Mouse (Mus musculus) intestine, postnatal 0 days (tissue): Measurements from ENCODE around the gene Pxmp4. TPM values are rescaled to one million over a fixed set of nuclear protein-coding genes. Genes with fewer than 3 reads are reported as not detected.

ENCODE experiments used
- ATAC-seq: fragments of 200-750 bp; cut with Nextera tagmentation; 2 replicates; pipeline ENCODE4 v1.8.0; 2017; ENCODE audit warnings: mild to moderate bottlenecking, moderate TSS enrichment, moderate library complexity
- H3K27ac ChIP-seq: fragments of 300-500 bp; sonication (generic); 2 replicates; pipeline ENCODE4 v1.5.1; 2014; ENCODE audit warnings: mild to moderate bottlenecking, low read depth, low read length, moderate library complexity
- H3K27me3 ChIP-seq: fragments of 300-500 bp; sonication (generic); replicated peaks from 2 replicates; pipeline ENCODE4 v1.6.1; 2014; ENCODE audit warnings: low read length, mixed read lengths; ENCODE audit not compliant: control insufficient read depth, insufficient read depth
- H3K36me3 ChIP-seq: fragments of 300-500 bp; sonication (generic); 2 replicates; pipeline ENCODE4 v1.6.1; 2014; ENCODE audit warnings: mild to moderate bottlenecking, moderate library complexity; ENCODE audit not compliant: control insufficient read depth, insufficient read depth
- H3K4me1 ChIP-seq: fragments of 300-500 bp; sonication (generic); replicated peaks from 2 replicates; pipeline ENCODE4 v1.6.1; 2014; ENCODE audit warnings: antibody characterized with exemption, low read length, mixed read lengths; ENCODE audit not compliant: control insufficient read depth, insufficient read depth
- H3K4me2 ChIP-seq: fragments of 300-500 bp; sonication (generic); replicated peaks from 2 replicates; pipeline ENCODE4 v1.6.1; 2014; ENCODE audit warnings: low read depth, mild to moderate bottlenecking, moderate library complexity
- H3K4me3 ChIP-seq: fragments of 300-500 bp; sonication (generic); 2 replicates; pipeline ENCODE4 v1.5.1; 2014; ENCODE audit warnings: low read depth, low read length
- H3K9ac ChIP-seq: fragments of 300-500 bp; sonication (generic); 2 replicates; pipeline ENCODE4 v1.6.1; 2014; ENCODE audit warnings: mild to moderate bottlenecking, low read depth, low read length
- H3K9me3 ChIP-seq: fragments of 300-500 bp; sonication (generic); 2 replicates; pipeline ENCODE4 v1.6.1; 2016; ENCODE audit warnings: mixed run types; ENCODE audit not compliant: control insufficient read depth
- CTCF ChIP-seq: sonication (generic); IDR thresholded peaks from 2 replicates; pipeline ENCODE4 v1.5.1; 2016; ENCODE audit warnings: low read depth, mild to moderate bottlenecking, control low read depth, antibody characterized with exemption, moderate library complexity
- WGBS: fragments of 180-500 bp; shearing (Covaris S2); extraction: QIAGEN DNeasy Blood & Tissue Kit; methylation state at CpG from one replicate; pipeline ENCODE4 v1.1.7; 2014; 5-methylcytosine and 5-hydroxymethylcytosine counted together
- polyA plus RNA-seq: library from polyadenylated mRNA; unstranded; fragments of >200 nt; fragmentation: Nextera tagmentation; extraction: Ambion mirVana; gene quantifications from 2 replicates; pipeline ENCODE4 v1.2.1, GENCODE M21; 2015

The Pxmp4 gene
- polyA plus RNA-seq, result 62.5 and 66.6 TPM in 2 replicates

DNA sequence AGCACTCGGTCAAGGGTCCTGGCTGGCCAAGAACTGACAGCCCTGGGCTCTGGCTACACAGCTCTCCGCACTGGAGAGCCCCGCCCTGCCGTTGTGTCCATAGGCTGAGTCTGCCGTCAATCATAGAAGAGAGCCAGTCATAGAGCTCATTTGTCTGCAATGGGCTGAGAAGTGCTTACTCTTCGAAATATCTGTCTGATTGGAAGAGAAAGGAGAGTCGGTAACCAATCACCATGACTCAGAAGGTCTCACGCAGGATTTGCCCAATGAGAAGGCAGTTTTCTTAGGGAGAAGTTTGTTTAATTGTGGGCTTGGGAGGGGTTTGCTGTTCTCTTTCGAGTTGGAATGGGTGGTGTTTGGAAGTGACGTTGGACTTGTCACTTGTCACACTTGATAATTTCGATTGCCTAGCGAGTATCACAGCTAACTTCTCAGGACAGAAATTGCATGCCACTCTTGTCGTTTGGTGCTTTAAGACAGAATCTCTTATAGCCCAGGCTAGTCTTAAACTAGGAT, at the start of gene Pxmp4:
Gene Pxmp4 (minus strand): TSS at position 71 of the 516 bp plus-strand sequence.
- peak within 1 kb of the TSS; percentile 78 for H3K4me3 ChIP-seq
- H3K9ac ChIP-seq, result peak within 1 kb of the TSS; percentile 92
- H3K4me2 ChIP-seq, result peak within 1 kb of the TSS; percentile 81
- 0 out of 2 replicates have a peak, but pooled peaks cover 4% of the 10 kb centered on the region for H3K4me1 ChIP-seq
- H3K9me3 ChIP-seq, result no peaks in the 10 kb centered on the region
- no peak for TF ChIP-seq CTCF
- peak; percentile 100 for ATAC-seq
- H3K27me3 ChIP-seq, result no peaks in the 10 kb centered on the region
- WGBS, result 1% methylated on average over 13 of the region's 13 CpGs
- no peaks in the 10 kb centered on the region for H3K36me3 ChIP-seq
- H3K27ac ChIP-seq, result peak within 1 kb of the TSS; percentile 95

DNA sequence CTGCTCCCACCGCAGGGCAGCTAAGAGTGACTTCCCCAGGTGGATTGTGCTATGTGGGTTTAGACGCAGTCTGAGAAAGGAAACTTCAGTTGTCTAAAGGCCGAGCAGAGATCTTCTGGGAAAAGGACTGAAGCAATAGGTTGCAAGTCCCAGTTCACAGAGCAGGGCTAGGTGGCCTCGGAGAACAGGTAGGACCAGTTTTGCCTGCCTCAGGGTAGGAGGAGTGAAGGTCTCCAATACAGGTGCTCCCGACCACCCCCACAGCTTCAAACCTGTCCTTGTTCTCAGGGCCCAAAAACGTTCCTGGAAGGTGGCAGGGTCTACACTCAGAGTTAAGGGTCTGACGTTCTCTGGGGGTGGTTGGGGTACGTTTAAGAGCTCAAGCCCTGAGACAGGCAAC, 47.9 kb upstream of the Pxmp4 start, which contains the start of gene Chmp4b:
Gene Chmp4b (plus strand): TSS at position 343 of the 400 bp plus-strand sequence.
- Histone ChIP-seq H3K4me2 (no peak within 1 kb of the TSS), H3K9ac (no peak within 1 kb of the TSS)
- ATAC-seq, result peak; percentile 63

DNA sequence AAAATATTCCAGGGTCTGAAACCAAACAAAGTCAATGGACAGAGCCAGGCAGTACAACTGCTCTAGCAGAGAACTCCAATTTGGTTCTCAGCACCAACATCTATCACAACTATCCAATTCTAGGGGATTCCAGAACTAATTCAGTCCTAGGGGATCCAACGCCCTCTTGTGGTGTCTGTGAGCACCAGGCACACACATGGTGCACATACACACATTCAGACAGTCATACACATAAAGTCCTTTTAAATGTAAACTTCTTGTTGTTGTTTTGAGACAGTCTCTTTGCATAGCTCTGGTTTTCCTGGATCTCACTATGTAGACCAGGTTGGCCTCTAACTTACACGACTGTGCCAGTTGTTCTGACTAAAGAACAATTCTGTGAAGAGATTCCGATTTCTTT, 46.9 kb upstream of the Pxmp4 start:
- 70% methylated on average over 3 of the region's 3 CpGs for WGBS
- H3K4me3 ChIP-seq, result no peak overlapping the region
- 0 out of 2 replicates have a peak, but pooled peaks cover under 1% of the 10 kb centered on the region for H3K36me3 ChIP-seq
- TF ChIP-seq CTCF, result peak; percentile 25; the same call in 1 of the 2 replicates
- no peaks in the 10 kb centered on the region for H3K27me3 ChIP-seq
- H3K9ac ChIP-seq, result no peak overlapping the region
- H3K4me1 ChIP-seq, result no peaks in the 10 kb centered on the region
- no peaks in the 10 kb centered on the region for H3K9me3 ChIP-seq
- H3K4me2 ChIP-seq, result no peak overlapping the region
- H3K27ac ChIP-seq, result no peak overlapping the region
- no peak for ATAC-seq

More for the DNA sequence above, 47.9 kb upstream of the Pxmp4 start, which contains the start of gene Chmp4b:
- Histone ChIP-seq H3K27ac (no peak within 1 kb of the TSS), H3K4me3 (no peak within 1 kb of the TSS), H3K4me1 (no peaks in the 10 kb centered on the region), H3K36me3 (no peaks in the 10 kb centered on the region), H3K9me3 (no peaks in the 10 kb centered on the region), H3K27me3 (no peaks in the 10 kb centered on the region)
- TF ChIP-seq CTCF, result no peak
- 31% methylated on average over 8 of the region's 8 CpGs for WGBS

DNA sequence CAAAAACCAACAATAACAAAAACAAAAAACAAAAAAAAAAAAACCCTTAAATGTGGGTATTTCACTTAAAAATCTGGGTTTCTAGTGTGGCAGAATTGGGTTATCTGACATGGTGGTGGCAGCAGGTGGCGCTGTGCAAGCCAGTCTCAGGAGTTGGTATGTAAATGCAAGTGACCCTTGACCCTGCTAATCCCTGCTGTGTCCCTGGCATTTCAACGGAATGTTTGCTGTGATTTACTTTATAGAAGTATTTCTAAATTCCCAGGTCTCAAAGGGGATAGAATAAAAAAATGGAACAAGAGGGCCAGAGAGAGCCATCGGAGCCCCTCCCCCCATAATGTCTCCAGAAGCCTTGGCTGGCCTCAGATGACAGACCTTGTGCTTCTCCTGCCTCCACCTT, 44.6 kb upstream of the Pxmp4 start:
- ATAC-seq, result no peak
- peaks cover 10% of the 10 kb centered on the region; the same call in 1 of the 2 replicates for H3K36me3 ChIP-seq
- no peak overlapping the region for H3K9ac ChIP-seq
- no peaks in the 10 kb centered on the region for H3K9me3 ChIP-seq
- no peaks in the 10 kb centered on the region for H3K4me1 ChIP-seq
- no peak overlapping the region for H3K4me2 ChIP-seq
- peak; percentile 80 for TF ChIP-seq CTCF
- H3K27ac ChIP-seq, result no peak overlapping the region
- 21% methylated on average over 3 of the region's 3 CpGs for WGBS
- no peaks in the 10 kb centered on the region for H3K27me3 ChIP-seq
- no peak overlapping the region for H3K4me3 ChIP-seq

DNA sequence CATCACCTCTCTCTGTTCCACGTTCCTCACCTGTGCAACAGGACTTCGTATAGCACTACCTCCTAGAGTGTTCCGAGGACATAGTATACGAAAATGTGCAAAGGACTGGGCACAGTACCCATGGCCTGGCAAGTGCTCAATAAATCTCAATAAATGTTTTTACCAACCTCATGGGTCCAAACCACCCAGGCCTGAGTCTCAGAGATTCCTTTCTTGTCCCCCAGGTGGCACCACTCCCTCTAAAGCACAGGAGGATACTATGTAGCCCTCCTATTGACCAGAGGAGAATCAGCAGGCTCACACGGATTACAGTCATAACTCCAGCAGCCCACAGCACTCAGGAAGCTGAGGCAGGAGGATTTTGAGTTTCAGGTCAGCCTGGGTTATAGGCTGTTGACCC, 43.1 kb upstream of the Pxmp4 start:
- H3K27me3 ChIP-seq, result no peaks in the 10 kb centered on the region
- H3K4me3 ChIP-seq, result no peak overlapping the region
- no peaks in the 10 kb centered on the region for H3K9me3 ChIP-seq
- no peak overlapping the region for H3K4me2 ChIP-seq
- peak; percentile 69 for TF ChIP-seq CTCF
- H3K4me1 ChIP-seq, result no peaks in the 10 kb centered on the region
- peaks cover 10% of the 10 kb centered on the region; the same call in 1 of the 2 replicates for H3K36me3 ChIP-seq
- no peak for ATAC-seq
- H3K9ac ChIP-seq, result no peak overlapping the region
- WGBS, result 81% methylated on average over 5 of the region's 5 CpGs
- no peak overlapping the region for H3K27ac ChIP-seq

DNA sequence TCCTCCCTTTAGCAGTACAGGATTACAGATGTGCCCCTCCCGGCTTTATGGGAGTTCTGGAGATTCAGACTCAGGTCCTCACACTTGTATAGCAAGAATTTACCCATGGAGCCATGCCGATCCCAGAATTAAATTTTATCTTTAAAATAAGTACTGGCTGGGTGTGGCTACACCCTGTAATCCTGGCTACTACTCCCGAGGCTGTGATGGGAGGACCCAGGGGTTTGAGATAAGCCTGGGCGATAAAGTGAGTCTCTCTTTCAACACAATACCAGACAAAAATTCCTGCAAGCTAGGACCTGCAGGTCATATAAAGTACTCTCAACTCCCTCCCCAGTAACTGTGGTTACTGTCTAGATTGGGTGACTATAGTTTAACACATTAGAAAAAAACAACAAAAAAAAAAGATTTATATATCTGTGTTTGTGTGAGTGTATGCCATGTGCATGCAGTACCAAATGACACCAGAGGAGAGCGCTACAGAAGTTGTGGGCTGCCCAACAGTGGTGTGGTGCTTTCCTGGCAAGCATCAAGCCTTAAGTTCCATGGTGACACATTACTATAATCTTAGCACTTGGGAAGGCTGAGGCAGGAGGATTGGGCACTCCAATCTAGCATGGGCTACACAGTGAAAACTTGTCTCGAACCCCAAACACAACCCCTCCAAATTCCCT, 39.3 kb upstream of the Pxmp4 start:
- Histone ChIP-seq H3K4me2 (no peak overlapping the region), H3K27ac (no peak overlapping the region), H3K27me3 (no peaks in the 10 kb centered on the region), H3K4me1 (no peaks in the 10 kb centered on the region), H3K9me3 (no peaks in the 10 kb centered on the region), H3K9ac (no peak overlapping the region), H3K36me3 (peaks cover 18% of the 10 kb centered on the region), H3K4me3 (no peak overlapping the region)
- peak; percentile 33 for TF ChIP-seq CTCF
- 56% methylated on average over 6 of the region's 6 CpGs for WGBS
- ATAC-seq, result no peak
